8 mouse cellular contexts compared by ENCODE assay signal in genomic region chr10:19708277-19709070, GRCm38 (mm10). TPM values are rescaled to one million over a fixed set of nuclear protein-coding genes. Genes with fewer than 3 reads are reported as not detected.
DNase-seq lines count a peak whose midpoint lies in the region; ATAC-seq and TF ChIP-seq lines count a peak whose summit lies in the region.

No protein-coding gene starts in this region.

- peak; percentile 72 for DNase-seq in CD4-positive, CD25-positive, alpha-beta regulatory T cell, adult 2 months (ENCODE audit: low read depth, low spot score)
- DNase-seq in kidney, adult 2 months = peak; percentile 33
- DNase-seq in kidney, adult 18-20 months = no peak
- DNase-seq in WW6 (ENCODE audit: low read depth, low spot score) = peak; percentile 59
- peak; percentile 39 for DNase-seq in heart, postnatal 4 days
- peak; percentile 71 for DNase-seq in naive thymus-derived CD4-positive, alpha-beta T cell, adult 2 months (ENCODE audit: low read depth)
- no peak for DNase-seq in urinary bladder, adult 2 months (ENCODE audit: low spot score)

- 63% methylated on average over 12 of the region's 12 CpGs for WGBS in kidney, adult 2 months

- TF ChIP-seq CTCF in kidney, adult 2 months (conservative IDR thresholded peaks at IDR 0.05; ENCODE audit: insufficient read depth, insufficient read length, low read depth, low read length) = peak; percentile 68

- no peak for ATAC-seq in CD4-positive, CD25-positive, alpha-beta regulatory T cell, adult 4 months

- H3K4me3 ChIP-seq in kidney, adult 2 months (ENCODE audit: insufficient read depth, low read depth, low read length) = no peak overlapping the region

- H3K27me3 ChIP-seq in kidney, adult 2 months (replicated peaks; ENCODE audit: control insufficient read depth, insufficient read depth, low read length) = peaks cover 2% of the 10 kb centered on the region; the same call in 1 of the 2 replicates

- no peak overlapping the region for H3K27ac ChIP-seq in kidney, adult 2 months (ENCODE audit: insufficient read depth, low read depth, low read length)

- no peaks in the 10 kb centered on the region for H3K36me3 ChIP-seq in kidney, adult 2 months (ENCODE audit: control insufficient read depth, insufficient read depth, low read length)

- H3K4me1 ChIP-seq in kidney, adult 2 months (ENCODE audit: control insufficient read depth, insufficient read depth, low read length) = no peaks in the 10 kb centered on the region

- TF ChIP-seq POLR2A in kidney, adult 2 months (IDR thresholded peaks at IDR 0.05; ENCODE audit: low read depth, low read length) = no peak

RNA-seq across cellular contexts. Expression of gene Il20ra, which starts 3.9 kb away (rescaled TPM):
- not detected for polyA plus RNA-seq in CD4-positive, CD25-positive, alpha-beta regulatory T cell, adult 4 months (2017; shearing (Covaris generic))
- 0.06 TPM in 1 of 2 replicates, not detected in the other for polyA plus RNA-seq in kidney, adult 2 months (2012; rRNA removed)
- not detected for total RNA-seq in heart, postnatal 4 days (2021)
- polyA plus RNA-seq in urinary bladder, adult 2 months (2012; rRNA removed) = 0.14 and 0.18 TPM in 2 replicates

Comparison
In these comparisons a context has a peak if more than half of its experiments do, and no peak if none do; other contexts are left out.
1. DNase-seq: peak in CD4-positive, CD25-positive, alpha-beta regulatory T cell, adult 2 months (single experiment), kidney, adult 2 months (single experiment), WW6 (single experiment), heart, postnatal 4 days (single experiment) and naive thymus-derived CD4-positive, alpha-beta T cell, adult 2 months (single experiment); none in kidney, adult 18-20 months (single experiment) and urinary bladder, adult 2 months (single experiment).